Mouse (Mus musculus): ENCODE data around the gene Olfr573-ps1. TPM values are rescaled to one million over a fixed set of nuclear protein-coding genes. Genes with fewer than 3 reads are reported as not detected.

Gene Olfr573-ps1
- polyA plus RNA-seq, 1 experiment: not detected

GRCm38 (mm10) chr7:102958593-102958992, 16.2 kb upstream of the Olfr573-ps1 start, which contains the start of gene Olfr575:
TSS of gene Olfr575 (minus strand) at chr7:102958775.
- no peak within 1 kb of the TSS for H3K4me2 ChIP-seq (ENCODE audit: low read depth)
- no peak for TF ChIP-seq USF1 (IDR thresholded peaks at IDR 0.05; ENCODE audit: low read depth)
- TF ChIP-seq MYOD1 (IDR thresholded peaks at IDR 0.05; ENCODE audit: control insufficient read depth in 1 of 3, insufficient read length in 2 of 3, low read depth in 2 of 3): no peak
- no peak for TF ChIP-seq POLR2A (IDR thresholded peaks at IDR 0.05; ENCODE audit: insufficient read length, low read depth)
- H3K79me2 ChIP-seq (ENCODE audit: control insufficient read depth, insufficient read depth): no peaks in the 10 kb centered on the region
- no peaks in the 10 kb centered on the region for H3K27me3 ChIP-seq (ENCODE audit: control insufficient read depth, insufficient read depth, insufficient read length)
- H3ac ChIP-seq (ENCODE audit: control insufficient read depth, insufficient read length): no peak within 1 kb of the TSS
- no peaks in the 10 kb centered on the region for H3K36me3 ChIP-seq (ENCODE audit: control insufficient read depth, insufficient read depth)
- H3K4me3 ChIP-seq: no peak within 1 kb of the TSS

- Histone ChIP-seq H3ac (ENCODE audit: control insufficient read depth, insufficient read length) (no peak overlapping the region), H3K4me3 (no peak overlapping the region), H3K4me2 (ENCODE audit: low read depth) (no peak overlapping the region), H3K27me3 (ENCODE audit: control insufficient read depth, insufficient read depth, insufficient read length) (no peaks in the 10 kb centered on the region), H3K36me3 (ENCODE audit: control insufficient read depth, insufficient read depth) (no peaks in the 10 kb centered on the region), H3K79me2 (ENCODE audit: control insufficient read depth, insufficient read depth) (no peaks in the 10 kb centered on the region)
- TF ChIP-seq E2F4 (IDR thresholded peaks at IDR 0.05; ENCODE audit: insufficient read depth) (no peak), MAX (IDR thresholded peaks at IDR 0.05; ENCODE audit: low read depth) (no peak), MYOG (IDR thresholded peaks at IDR 0.05; ENCODE audit: control insufficient read depth in 1 of 3, insufficient read depth in 1 of 3, insufficient read length in 2 of 3, low read depth in 2 of 3) (no peak), POLR2AphosphoS2 (IDR thresholded peaks at IDR 0.05; ENCODE audit: insufficient read length, low read depth) (no peak), REST (IDR thresholded peaks at IDR 0.05; ENCODE audit: insufficient read depth, insufficient read length) (no peak), TCF3 (IDR thresholded peaks at IDR 0.05; ENCODE audit: insufficient read length, low read depth) (no peak), USF1 (IDR thresholded peaks at IDR 0.05; ENCODE audit: low read depth) (no peak), POLR2A (IDR thresholded peaks at IDR 0.05; ENCODE audit: insufficient read length, low read depth) (no peak), MYOD1 (IDR thresholded peaks at IDR 0.05; ENCODE audit: control insufficient read depth in 1 of 3, insufficient read length in 2 of 3, low read depth in 2 of 3) (no peak), SRF (IDR thresholded peaks at IDR 0.05; ENCODE audit: control insufficient read depth, insufficient read length, low read depth) (no peak), CEBPB (IDR thresholded peaks at IDR 0.05; ENCODE audit: insufficient read depth, poor library complexity, severe bottlenecking) (no peak), TCF12 (IDR thresholded peaks at IDR 0.05; ENCODE audit: insufficient read depth, poor library complexity, severe bottlenecking) (no peak)
Observed at GRCm38 (mm10) chr7:102958137-102958536, 15.8 kb upstream of the Olfr573-ps1 start.

- H3K36me3 ChIP-seq (ENCODE audit: control insufficient read depth, insufficient read depth): no peaks in the 10 kb centered on the region
- no peak overlapping the region for H3K4me2 ChIP-seq (ENCODE audit: low read depth)
- H3K79me2 ChIP-seq (ENCODE audit: control insufficient read depth, insufficient read depth): no peaks in the 10 kb centered on the region
- TF ChIP-seq E2F4 (IDR thresholded peaks at IDR 0.05; ENCODE audit: insufficient read depth): no peak
- no peak for TF ChIP-seq TCF3 (IDR thresholded peaks at IDR 0.05; ENCODE audit: insufficient read length, low read depth)
- no peak overlapping the region for H3ac ChIP-seq (ENCODE audit: control insufficient read depth, insufficient read length)
- H3K4me3 ChIP-seq: no peak overlapping the region
- no peaks in the 10 kb centered on the region for H3K27me3 ChIP-seq (ENCODE audit: control insufficient read depth, insufficient read depth, insufficient read length)
Observed at GRCm38 (mm10) chr7:102950732-102951131, 8.4 kb upstream of the Olfr573-ps1 start.

- Histone ChIP-seq H3K27me3 (ENCODE audit: control insufficient read depth, insufficient read depth, insufficient read length) (no peaks in the 10 kb centered on the region), H3K36me3 (ENCODE audit: control insufficient read depth, insufficient read depth) (no peaks in the 10 kb centered on the region), H3K79me2 (ENCODE audit: control insufficient read depth, insufficient read depth) (no peaks in the 10 kb centered on the region), H3ac (ENCODE audit: control insufficient read depth, insufficient read length) (no peak within 1 kb of the TSS), H3K4me3 (no peak within 1 kb of the TSS), H3K4me2 (ENCODE audit: low read depth) (no peak within 1 kb of the TSS)
- TF ChIP-seq REST (IDR thresholded peaks at IDR 0.05; ENCODE audit: insufficient read depth, insufficient read length): no peak
- TF ChIP-seq USF1 (IDR thresholded peaks at IDR 0.05; ENCODE audit: low read depth): no peak
- no peak for TF ChIP-seq POLR2A (IDR thresholded peaks at IDR 0.05; ENCODE audit: insufficient read length, low read depth)
- no peak for TF ChIP-seq E2F4 (IDR thresholded peaks at IDR 0.05; ENCODE audit: insufficient read depth)
- no peak for TF ChIP-seq MYOD1 (IDR thresholded peaks at IDR 0.05; ENCODE audit: control insufficient read depth in 1 of 3, insufficient read length in 2 of 3, low read depth in 2 of 3)
- TF ChIP-seq TCF12 (IDR thresholded peaks at IDR 0.05; ENCODE audit: insufficient read depth, poor library complexity, severe bottlenecking): no peak
- no peak for TF ChIP-seq POLR2AphosphoS2 (IDR thresholded peaks at IDR 0.05; ENCODE audit: insufficient read length, low read depth)
- TF ChIP-seq CEBPB (IDR thresholded peaks at IDR 0.05; ENCODE audit: insufficient read depth, poor library complexity, severe bottlenecking): no peak
- no peak for TF ChIP-seq SRF (IDR thresholded peaks at IDR 0.05; ENCODE audit: control insufficient read depth, insufficient read length, low read depth)
- no peak for TF ChIP-seq TCF3 (IDR thresholded peaks at IDR 0.05; ENCODE audit: insufficient read length, low read depth)
- no peak for TF ChIP-seq MAX (IDR thresholded peaks at IDR 0.05; ENCODE audit: low read depth)
- no peak for TF ChIP-seq MYOG (IDR thresholded peaks at IDR 0.05; ENCODE audit: control insufficient read depth in 1 of 3, insufficient read depth in 1 of 3, insufficient read length in 2 of 3, low read depth in 2 of 3)
Observed at GRCm38 (mm10) chr7:102948167-102948566, 5.8 kb upstream of the Olfr573-ps1 start, which contains the start of gene Olfr574. TSS of gene Olfr574 (plus strand) at chr7:102948467.

- H3K27me3 ChIP-seq (ENCODE audit: control insufficient read depth, insufficient read depth, insufficient read length): no peaks in the 10 kb centered on the region
- no peak overlapping the region for H3K4me2 ChIP-seq (ENCODE audit: low read depth)
- TF ChIP-seq E2F4 (IDR thresholded peaks at IDR 0.05; ENCODE audit: insufficient read depth) (no peak), TCF12 (IDR thresholded peaks at IDR 0.05; ENCODE audit: insufficient read depth, poor library complexity, severe bottlenecking) (no peak), TCF3 (IDR thresholded peaks at IDR 0.05; ENCODE audit: insufficient read length, low read depth) (no peak), CEBPB (IDR thresholded peaks at IDR 0.05; ENCODE audit: insufficient read depth, poor library complexity, severe bottlenecking) (no peak), POLR2A (IDR thresholded peaks at IDR 0.05; ENCODE audit: insufficient read length, low read depth) (no peak), MAX (IDR thresholded peaks at IDR 0.05; ENCODE audit: low read depth) (no peak), USF1 (IDR thresholded peaks at IDR 0.05; ENCODE audit: low read depth) (no peak)
- H3K4me3 ChIP-seq: no peak overlapping the region
- no peaks in the 10 kb centered on the region for H3K36me3 ChIP-seq (ENCODE audit: control insufficient read depth, insufficient read depth)
- no peaks in the 10 kb centered on the region for H3K79me2 ChIP-seq (ENCODE audit: control insufficient read depth, insufficient read depth)
- no peak overlapping the region for H3ac ChIP-seq (ENCODE audit: control insufficient read depth, insufficient read length)
Observed at GRCm38 (mm10) chr7:102943417-102943816, 1.0 kb upstream of the Olfr573-ps1 start.
